Mouse (Mus musculus) CD8-positive naive resting alpha-beta T cell, adult 2 months (primary cell): ENCODE results near the gene BC035044.
"Not testable (repeated sequence)": the region's sequence is repeated elsewhere in the genome, so short reads cannot be mapped to it uniquely, and the experiment has no call there.

Experiments
- DNase-seq, 2 experiments: peaks; one replicate each; pipeline ENCODE4 v3.0.0; 2022; ENCODE audit warnings: low read depth in 2 of 2, low spot score in 2 of 2

BC035044 gene

DNA sequence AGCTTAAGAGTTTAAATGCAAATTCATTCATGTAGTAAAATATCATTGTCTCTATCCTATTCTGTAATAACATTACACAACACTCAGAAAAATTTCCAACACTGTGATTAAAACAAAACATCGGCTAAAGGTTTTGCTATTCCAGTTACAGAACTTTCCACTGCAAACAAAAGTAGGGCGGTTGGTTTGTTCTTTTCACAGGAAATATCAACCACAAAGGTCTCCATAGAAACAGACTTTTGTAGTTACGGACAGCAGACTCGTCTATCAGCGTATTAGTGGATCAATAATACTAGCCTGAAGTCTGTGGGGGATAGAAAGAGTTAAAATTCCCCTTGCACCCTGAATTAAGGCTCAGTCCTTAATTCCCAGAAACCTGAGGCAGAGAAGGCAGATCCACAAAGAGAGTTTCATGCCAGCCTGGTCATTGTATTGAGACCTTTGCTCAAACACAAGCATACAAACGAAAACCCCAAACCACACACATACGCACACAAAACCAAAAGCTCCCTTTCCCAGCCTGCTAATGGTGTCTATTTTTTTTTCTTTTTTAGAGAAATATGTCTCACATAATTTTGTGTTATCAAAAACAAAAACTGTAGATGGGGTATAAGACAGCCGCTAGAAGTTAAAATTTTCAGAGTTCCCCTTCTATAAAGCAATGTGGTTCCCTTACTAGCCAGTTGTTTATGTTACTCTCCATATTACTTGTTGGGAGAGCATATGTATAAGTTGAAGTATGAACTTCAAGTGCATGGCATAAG, 54.6 kb downstream of the BC035044 start:
- DNase-seq, result peak; percentile 69 to 76

DNA sequence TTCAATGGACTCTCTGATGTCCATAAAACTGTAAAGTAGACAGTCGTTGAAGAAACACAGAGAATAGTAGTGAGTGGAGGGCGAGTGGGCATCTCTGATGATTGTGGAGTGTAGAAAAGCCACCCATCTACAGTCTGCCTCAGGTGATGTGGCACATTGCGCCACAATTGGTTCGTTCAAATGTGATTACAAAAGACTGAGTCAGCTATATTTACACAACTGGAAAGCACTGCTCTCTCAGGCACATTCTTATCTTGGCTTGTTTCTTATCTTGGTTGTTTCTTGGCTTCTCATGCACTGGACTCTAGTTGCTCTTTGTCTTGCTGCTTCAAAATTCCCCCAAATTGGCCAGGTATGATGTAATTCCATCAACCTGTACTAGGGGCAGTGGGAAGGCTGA, 55.4 kb downstream of the BC035044 start:
- DNase-seq, result no peak

DNA sequence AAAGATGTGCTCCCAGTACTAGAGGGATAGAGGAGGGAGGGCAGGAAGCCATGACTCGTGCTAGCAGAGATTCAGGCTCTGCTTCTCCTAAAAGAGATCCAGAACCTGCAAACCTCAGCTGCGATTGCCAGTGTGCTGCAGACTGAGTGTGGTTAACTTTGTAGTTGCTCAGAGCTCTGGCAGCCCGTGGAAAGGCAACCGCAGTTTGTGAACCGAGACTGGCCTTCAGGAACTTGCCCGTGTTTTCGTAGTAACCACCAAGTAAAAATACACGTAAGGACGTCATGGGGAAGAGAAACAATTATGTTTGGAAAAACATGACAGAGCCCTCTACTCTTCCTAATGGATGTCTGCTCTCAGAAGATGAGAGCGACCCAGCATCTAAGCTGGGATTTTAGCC, 57.9 kb downstream of the BC035044 start:
- peak; percentile 47 to 61 for DNase-seq

DNA sequence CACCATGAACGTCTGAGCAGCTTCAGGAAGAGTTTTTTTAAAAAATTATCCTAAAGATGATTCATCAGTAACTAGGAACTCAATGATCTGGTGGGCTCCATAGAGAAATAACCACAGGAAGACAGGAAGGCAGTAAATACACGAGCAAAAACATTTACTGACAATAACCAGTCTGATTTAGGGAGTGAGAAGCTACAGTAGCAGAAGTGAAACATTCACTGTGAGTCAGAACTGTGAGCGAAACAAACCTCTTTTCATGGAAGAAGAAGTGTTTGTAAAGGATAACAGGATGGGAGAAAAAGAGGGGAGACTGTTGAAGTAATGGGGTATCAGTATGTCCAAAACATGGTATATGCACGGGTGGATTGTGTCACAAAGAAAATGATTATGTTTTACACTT, 61.1 kb downstream of the BC035044 start:
- DNase-seq, result no peak

DNA sequence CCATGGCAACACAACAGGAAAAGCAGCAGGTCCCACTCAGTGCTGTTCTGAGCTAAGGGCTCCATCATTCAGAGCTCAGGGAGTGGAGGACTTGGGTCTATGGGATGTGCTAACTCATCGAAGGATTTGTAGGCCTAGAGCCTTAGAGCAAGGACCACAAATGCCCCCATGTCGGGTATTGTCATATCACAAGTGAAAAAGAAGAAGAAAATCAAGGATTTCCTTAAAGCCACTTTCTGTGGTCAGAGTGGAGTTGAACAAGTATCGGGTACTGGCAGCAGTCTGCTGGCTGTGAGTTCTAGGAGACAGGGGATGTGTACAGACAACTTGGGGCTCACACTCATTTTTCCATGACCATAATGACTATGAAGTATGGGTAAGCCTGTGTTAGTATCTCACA, 64.1 kb downstream of the BC035044 start:
- no peak for DNase-seq

DNA sequence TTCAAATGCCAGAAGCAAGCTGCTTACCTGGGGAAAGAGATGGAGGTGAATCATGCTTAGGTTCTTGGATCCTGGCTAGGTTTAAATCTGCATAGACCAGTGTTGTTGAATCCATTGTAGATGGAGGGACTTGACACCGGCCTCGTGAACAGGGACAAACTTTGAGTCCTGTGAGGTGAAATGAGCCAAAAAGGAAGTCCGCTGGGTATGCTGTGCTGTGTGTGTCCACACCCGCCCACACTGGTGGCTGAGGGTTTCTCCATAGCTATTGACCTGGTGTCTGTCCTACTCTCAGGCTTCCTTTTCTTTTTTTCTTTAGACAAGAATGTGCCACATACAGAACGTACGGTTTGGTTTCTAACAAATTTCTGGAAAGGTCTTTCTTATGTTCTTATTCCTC, 64.8 kb downstream of the BC035044 start, which contains the start of the genes Gm44511 and Klrb1b:
Gene Gm44511, minus strand, starts transcription at position 184 of the 400 bp plus-strand sequence.
Gene Klrb1b, minus strand, starts transcription at position 200 of the 400 bp plus-strand sequence.
- no peak for DNase-seq

DNA sequence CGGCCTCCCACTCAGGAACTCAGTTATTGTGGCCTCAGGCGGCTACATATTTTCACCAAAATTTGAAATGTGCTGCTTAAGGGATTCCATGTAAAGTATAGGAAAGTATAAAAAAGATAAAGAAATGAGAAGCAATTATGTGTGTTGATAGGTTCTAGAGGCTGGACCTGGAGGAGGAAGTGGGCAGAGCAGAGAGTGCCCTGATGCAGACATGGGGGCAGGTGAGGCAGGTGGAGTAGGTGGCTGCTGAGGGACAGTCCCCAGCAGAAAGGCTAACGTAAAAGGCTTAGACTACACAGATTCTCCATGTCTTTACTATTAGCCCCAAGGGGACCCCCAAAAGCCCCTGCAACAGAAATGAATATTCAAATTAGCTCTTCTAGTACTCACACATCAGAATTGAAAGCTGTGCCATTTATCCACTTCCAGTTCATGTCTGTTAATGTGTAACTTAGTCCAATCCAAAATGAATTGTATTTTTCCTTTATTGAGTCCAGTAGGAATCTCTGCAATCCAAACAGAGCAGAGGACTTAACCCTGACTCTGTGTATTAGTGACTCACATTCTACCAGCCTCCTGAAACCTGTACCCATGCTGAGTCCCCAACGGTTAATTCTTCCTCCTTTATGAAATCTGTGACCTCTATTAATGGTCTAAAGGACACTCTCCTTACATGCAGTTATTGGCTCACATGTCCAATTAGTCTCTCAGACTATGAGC, 72.7 kb downstream of the BC035044 start:
- DNase-seq, result no peak

DNA sequence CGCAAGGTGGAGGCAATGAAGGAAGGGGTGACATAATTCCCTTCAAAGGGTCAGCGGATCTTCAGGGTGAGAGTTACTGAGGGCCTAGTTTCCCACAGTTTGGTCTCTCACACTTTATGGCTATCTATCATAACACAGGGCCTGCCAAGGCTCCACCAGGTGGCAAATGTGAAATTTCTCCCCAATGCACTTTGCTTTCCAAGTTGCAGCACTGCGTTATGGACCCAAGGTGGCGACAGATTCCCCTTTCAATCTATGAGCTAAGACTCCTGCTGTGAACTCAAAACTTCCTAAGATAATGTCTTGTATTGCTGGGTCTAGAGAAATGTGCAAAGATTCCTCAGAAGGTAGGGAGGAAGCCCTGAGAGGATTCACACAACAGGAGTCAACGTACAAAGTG, 82.4 kb downstream of the BC035044 start:
- peak; percentile 68 to 76 for DNase-seq

DNA sequence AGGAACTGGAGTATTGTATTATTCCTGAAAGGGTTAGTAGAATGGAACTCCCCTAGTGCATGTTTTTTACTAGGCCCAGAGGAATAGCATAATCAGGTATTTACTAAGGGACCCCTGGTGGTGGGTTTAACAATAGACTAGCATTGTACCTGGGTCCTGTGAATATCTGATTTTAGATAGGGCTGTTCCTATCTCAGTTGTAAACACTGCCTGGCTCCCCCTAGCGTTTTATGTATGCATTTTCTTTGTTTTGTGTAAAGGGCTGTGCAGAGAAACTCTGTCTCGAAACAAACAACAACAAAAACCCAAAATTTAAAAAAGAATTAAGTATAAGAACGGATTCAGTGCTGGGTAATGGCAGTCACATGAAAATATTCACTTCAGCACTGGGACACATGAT, 83.9 kb downstream of the BC035044 start:
- DNase-seq, result peak; percentile 37 to 63

DNA sequence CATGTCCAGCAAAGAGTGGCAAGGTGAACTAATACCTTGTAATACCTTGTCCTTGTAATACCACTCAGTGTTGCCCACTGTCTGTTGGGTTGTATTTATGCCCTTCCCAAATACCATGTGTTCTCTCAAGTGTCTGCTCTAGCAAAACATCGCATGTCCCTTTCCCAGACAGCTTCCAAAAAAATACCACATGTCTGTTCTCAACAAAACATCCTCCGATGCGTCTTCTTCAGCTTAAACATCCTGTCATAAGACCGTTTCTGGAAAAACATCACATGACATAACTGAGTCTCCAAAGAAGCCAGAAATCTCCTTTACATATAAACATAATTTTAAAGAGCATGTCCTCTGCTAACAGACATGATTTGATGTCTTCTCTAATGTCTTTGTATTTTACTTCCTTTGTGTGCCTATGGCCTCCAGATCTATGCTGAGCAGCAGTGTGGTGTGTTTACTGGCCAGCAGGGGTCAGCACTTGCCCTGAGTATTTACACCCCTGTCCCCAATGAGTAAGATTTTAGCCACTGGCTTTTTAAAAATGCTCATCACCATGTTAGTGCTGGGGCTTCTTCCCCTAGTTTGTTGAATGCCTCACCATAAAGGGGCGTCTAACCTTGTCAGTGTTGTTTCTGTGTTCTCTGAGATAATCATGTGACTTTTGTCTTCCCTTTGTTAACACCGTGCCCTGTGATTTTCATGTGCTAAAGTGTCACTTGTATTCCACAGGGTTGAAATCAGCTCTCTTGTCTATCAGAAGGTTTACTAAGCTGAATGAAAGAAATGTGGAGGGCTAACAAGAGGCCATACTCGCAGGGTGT, 85.9 kb downstream of the BC035044 start:
- DNase-seq, result peak; percentile 63 to 64

DNA sequence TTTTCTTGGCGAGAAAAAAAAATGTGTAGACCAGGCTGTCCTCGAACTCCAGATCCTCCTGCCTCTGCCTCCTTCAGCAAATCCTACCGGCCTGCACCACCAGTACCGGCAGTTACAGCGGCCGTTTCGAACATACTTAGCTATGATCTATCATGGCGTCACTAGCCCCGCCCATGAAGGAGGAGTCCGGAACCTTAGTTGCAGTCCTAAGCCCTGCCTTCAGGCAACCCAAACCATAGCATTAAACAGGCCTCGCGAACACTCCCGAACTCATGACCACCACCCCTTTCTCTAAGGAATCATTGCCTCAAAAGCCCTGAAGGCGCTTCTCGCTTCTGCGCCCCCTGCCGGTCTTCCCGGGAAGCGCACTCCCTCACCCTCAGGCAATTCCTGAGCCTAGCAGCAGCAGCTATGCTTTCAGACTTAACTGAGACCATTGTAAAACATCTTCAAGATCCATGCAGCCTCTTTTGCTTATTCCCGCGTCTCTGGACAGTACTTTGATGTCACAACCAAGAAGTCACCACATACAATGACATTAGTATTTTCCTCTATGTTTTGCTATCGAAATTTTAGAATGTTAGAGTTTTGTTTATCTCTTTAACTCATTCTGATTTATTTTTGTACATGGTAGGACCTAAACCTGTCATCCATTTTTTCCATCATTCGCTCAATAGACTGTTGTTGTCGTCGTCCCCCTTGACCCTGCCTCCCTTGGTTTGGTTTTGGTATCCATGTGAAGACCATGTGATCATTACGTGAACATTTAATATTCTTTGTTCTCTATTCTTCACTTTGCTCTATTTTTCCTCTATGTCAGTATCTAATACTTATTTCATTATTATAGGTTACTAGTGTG, 87.7 kb downstream of the BC035044 start:
- peak; percentile 96 to 97 for DNase-seq

DNA sequence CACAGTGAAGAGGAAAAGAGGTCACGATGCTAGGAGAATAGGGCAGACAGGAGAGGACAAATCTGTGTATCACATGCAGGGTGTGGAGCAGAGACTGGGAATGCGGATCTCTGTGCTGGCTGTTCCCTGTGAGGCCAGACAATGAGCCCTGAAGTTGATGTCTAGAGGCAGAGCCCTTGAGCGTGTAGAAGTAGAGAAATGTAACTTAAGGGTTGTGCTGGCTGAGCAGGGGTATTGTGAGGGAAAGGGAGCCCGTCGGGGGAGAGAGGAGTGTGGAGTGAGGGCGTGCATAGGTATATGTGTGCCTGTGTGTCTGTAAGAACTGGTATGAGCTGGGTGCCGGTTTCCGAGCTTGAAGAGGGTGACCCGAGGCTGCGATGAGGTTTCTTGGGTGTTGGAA, 88.4 kb downstream of the BC035044 start:
- DNase-seq, result no peak

DNA sequence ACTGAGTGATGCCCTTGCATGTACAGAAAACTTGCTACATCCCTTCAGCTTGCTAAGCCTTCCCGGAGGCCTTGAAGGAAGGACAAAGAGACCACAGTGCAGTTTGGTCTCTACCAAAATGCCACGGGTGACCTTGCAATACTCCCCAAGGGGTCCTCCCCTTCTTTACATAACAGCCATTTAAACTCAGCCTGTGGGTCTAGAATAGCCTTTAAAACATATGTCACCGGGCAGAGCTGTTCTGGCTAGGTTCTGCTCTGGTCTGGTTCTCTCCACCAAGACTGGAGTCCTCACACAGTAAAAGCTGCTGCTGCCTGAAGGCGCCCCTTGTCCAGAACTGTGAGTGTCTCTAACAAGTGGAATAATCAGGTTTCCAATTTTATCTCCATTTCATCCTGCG, 90.2 kb downstream of the BC035044 start:
- not testable (repeated sequence) for DNase-seq

DNA sequence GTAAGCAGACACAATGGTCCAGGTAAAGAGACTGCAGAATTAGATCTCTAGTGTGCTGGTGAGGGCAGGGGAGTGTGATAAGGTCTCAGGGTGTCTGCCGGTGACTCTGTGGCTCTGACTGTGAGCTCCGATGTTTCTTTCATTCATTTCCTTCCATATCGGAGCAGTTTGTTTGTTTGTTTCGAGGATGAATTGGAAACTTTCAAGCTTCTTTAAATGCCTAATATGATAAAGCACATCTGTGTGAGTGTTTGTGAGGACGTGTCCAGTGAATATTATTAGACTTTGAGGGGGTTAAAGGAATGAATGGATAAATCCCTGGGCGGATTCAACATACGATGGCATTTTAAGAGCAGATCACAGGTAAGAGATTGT, 91.0 kb downstream of the BC035044 start:
- DNase-seq, result no peak

DNA sequence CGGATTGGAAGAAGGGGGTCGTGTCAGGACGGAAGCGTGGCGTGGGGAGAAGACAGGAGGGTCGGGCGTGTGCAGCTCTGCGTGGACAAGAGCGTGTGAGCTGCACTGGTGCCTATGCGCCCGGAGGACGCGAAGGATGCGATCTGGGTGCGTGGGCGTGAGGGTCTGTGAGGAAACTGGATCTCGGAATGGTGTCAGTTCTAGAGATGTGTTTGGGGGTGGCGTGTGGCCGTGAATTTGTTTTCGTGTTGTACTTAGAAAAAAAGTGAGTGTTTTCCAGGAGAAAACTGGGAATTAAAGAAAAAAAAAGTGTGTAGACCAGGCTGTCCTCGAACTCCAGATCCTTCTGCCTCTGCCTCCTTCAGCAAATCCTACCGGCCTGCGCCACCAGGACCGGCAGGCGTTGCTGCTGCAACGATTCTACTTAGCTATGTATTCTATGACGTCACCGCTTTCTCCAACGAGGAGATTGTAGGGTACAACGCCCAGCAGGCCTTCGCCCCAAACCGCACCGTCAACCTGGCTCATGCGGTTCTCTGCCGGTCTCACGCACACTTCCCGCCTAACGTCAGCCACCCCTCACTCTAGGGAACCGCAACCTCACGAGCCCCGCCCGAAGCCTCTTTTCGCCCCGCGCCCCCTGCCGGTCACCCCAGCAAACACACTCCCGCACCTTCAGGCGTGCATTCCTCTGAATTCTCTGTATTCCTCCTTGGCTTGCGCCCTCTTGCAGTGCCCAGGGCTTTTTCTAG, 91.6 kb downstream of the BC035044 start:
- DNase-seq, result peak; percentile 90 to 91
